Mouse (Mus musculus): ENCODE results near the gene Gm20716.

DNA sequence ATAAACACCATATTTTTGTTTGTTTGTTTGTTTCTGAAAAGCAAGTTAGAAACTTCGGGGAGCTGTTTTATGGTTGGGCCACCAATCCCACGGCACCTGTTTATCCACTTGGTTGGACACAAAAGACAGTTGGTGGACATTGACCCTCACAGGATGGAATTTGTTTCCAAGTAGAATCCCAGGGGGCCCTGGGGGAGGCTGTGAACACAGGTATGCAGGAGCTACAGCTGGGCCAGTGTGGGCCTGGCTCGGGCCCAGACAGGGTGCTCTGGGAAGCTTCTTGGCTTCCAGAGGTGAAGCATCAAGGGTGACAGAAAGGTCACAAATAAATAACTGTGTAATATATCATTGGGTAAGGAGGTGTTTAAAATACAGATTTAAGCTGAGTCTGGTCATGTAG lies 26.3 kb upstream of the Gm20716 start:
- no peak for TF ChIP-seq CTCF (IDR thresholded peaks at IDR 0.05; ENCODE audit: low read depth)
- no peak for TF ChIP-seq EP300 (optimal IDR thresholded peaks at IDR 0.05)
